Mouse (Mus musculus): ENCODE measurements around the gene Wbp11.
"Not testable (repeated sequence)": the region's sequence is repeated elsewhere in the genome, so short reads cannot be mapped to it uniquely, and the experiment has no call there.

The Wbp11 gene

DNA sequence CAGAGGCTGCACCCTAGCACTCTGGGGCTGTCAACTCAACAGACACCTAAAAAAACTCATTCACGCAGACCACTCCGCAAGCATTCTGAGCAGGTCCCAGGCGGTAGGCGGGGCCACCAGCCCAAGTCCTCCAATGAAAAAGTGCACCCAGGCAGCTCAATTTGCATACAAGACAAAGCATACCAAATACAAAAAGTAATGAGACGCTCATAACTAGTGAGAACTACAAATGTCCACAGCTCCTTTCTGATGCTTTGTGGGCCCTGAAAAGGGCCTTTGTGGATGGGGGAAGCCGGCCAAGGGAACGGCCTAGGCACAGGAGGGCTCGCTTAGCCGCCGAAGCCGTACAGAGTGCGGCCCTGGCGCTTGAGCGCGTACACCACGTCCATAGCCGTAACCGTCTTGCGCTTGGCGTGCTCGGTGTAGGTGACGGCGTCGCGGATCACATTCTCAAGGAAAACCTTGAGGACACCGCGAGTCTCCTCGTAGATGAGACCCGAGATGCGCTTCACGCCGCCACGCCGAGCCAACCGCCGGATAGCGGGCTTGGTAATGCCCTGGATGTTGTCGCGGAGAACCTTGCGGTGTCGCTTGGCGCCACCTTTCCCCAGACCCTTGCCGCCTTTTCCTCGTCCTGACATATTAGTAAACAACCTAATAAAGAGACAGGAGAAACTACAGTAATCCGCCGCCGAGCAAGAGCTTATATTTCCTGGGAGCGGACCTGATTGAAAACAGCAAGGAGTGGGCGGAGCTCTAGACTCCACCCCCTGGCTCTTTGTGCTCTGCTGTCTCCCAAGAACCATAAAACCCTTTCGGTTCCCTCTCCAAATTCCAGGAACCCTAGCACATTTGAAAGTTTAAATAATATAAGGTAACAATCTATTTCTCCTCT lies 24.0 kb downstream of the Wbp11 start, which contains the start of gene Hist4h4:
Gene Hist4h4 (minus strand): TSS at position 677 of the 895 bp plus-strand sequence.
- peak; percentile 90 to 98 for DNase-seq (ENCODE audit: low spot score in 2 of 2)

DNA sequence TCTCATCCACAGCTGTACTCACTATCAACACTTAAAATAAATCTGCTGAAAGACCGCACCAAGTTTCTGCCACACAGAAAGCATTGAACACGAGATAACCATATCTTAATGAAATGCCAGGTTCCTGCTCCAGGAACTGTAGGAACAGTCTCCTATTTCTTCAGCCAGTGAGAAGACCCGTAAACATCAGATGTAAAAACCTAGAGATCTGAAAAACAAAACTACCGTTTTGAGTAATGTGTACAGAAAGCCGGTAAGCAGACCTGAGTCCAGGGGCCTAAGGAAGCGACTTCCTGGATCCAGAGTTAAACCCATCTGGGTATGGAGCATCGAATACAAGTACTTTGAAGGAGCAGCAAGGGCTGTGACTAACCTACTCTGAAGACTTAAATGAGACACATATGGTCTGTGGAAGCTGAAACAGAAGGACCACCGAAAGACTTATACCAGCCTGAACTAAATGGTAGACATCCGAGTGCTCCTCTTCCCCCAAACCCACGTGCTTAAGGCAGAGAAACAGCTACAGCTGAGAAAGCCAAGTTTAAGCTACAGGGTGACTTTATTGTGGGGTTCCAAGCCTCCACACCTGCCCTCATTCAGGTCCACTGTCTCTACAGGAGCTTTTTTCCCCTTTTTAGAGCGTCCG lies 24.8 kb downstream of the Wbp11 start:
- peak in 1 of 2 experiments; percentile 14 for DNase-seq (ENCODE audit: low spot score in 2 of 2)

DNA sequence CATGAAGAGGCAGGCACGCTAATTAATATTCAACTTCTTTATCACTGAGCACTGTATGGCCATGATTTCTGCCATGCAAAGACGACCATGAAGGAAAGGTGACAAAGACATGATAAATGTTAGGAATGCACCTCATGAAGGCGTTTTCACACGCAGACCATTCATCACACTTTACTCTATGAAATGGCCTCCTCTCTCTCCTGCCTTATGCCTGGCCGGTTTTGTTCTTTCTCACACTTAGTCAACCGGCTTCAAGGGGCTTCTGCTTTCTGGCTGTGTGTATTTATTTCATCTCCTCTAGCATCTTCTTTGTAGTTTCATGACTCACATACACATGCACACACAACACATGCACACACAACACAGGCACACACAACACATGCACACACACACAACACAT lies 26.8 kb downstream of the Wbp11 start:
- DNase-seq (ENCODE audit: low spot score in 2 of 2), result no peak

DNA sequence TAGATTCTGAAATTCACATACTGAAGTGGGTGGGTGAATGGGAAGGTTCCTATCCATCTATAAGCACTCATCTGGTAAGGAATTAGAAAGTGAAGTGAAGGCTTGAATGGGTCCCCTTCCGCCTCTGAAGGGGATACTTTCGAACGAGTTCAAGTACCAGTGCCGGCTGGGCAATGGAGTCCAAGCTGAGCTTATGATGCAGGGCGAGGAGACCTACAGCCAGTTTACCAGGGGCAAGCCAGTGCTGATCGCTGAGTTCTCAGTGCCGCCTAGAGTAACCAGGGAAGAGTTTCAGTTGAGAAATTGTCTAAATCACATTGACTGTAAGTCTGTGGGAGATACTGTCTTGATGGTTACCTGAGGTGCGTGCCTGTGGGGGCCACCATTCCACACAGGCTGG lies 27.3 kb downstream of the Wbp11 start:
- DNase-seq (ENCODE audit: low spot score in 2 of 2), result no peak

DNA sequence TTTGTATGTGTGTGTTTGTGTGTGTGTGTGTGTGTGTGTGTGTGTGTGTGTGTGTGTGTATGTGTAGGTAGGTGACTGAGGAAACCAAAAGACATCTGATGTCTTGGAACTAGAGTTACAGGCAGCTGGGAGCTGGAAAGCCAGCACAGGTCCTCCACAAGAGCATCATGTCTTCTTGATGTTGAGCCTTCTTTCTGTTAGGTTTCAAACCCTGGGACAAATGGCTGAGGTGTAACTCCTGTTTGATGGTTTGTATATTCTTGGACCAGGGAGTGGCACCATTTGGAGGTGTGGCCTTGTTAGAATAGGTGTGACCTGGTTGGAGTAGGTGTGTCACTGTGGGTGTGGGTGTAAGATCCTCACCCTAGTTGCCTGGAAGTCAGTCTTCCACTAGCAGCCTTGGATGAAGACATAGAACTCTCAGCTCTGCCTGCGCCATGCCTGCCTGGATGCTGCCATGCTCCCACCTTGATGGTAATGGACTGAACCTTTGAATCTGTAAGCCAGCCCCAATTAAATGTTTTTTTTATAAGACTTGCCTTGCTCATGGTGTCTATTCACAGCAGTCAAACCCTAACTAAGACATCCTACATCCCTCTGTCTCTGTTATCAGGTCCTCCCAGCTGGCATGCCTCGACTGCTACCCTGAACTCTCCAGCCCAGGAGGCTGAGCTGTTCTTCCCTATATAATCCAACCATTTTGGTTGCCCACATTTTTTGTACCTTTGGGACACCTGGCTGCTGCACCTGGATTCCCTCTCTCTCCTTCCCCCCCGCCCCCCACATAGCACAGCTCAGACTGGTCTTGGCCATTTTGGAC lies 29.9 kb downstream of the Wbp11 start:
- not testable (repeated sequence) for DNase-seq (ENCODE audit: low spot score in 2 of 2)

DNA sequence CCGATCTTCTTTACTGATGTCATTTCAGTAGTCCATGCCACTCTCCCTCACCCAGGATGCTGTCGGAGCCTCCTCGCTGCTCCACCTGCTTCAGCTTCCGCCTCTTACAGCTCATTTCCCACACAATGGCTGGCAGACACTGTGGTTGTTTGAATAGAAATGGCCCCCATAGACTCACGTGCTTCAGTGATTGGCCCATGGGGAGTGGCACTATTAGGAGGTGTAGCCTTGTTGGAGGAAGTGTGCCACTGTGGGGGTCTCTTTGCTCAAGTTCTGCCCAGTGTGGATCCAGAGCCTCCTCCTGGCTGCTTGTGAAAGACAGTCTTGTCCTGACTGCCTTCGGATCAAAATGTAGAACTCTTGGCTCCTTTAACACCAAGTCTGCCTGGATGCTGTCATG lies 32.2 kb downstream of the Wbp11 start:
- DNase-seq (ENCODE audit: low spot score in 2 of 2), result no peak

DNA sequence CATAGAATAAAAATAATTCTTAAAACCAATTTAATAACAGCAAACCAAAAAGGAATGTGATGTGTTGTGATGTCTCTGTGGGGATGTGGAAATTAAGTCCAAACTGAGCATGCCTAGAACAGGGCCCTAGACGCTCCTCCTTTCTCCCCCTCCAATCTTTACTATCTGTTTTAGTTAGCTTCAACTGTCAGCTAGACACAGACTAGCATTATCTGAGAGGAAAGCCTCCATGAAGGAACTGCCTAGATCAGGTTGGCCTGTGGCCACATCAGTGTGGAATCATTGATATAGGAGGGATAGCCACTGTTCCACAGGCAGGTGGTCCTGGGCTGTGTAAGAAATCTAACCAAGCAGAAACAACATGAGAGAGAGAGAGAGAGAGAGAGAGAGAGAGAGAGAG lies 32.9 kb downstream of the Wbp11 start:
- DNase-seq (ENCODE audit: low spot score in 2 of 2), result no peak

DNA sequence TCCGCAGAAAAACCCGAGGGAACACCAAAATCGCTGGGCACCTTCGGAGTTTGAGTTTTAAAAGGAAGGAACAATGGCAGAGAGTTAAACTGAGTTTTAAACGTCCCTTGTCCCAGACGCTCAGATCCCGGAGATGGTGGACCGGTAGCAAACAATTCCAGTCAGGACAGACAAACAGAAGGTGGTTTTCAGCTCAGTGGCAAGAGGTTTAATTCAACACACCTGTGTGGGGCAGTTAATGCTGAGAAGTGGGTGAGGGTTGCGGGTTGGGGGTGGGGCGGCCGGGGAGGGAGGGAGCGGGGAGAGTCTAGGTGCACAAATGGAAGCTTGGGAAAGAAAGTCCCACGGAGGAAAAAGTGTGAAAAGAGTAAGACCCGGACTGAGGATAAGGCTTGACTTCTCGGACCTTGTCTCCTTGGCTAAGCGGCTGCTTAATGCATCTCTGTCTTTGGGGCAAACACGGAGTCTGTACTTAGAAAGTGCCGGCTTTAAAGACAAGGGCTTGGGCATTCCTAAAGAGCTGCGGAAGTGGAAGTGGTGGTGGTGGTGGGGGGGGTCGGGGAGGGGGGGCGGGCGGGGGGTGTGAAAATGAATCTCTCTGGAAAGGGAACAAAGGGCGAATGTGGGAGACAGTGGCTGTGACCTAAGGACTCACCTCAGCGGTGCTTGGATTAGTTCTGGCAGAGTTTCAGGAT lies 34.1 kb downstream of the Wbp11 start:
- DNase-seq (ENCODE audit: low spot score in 2 of 2), result no peak

DNA sequence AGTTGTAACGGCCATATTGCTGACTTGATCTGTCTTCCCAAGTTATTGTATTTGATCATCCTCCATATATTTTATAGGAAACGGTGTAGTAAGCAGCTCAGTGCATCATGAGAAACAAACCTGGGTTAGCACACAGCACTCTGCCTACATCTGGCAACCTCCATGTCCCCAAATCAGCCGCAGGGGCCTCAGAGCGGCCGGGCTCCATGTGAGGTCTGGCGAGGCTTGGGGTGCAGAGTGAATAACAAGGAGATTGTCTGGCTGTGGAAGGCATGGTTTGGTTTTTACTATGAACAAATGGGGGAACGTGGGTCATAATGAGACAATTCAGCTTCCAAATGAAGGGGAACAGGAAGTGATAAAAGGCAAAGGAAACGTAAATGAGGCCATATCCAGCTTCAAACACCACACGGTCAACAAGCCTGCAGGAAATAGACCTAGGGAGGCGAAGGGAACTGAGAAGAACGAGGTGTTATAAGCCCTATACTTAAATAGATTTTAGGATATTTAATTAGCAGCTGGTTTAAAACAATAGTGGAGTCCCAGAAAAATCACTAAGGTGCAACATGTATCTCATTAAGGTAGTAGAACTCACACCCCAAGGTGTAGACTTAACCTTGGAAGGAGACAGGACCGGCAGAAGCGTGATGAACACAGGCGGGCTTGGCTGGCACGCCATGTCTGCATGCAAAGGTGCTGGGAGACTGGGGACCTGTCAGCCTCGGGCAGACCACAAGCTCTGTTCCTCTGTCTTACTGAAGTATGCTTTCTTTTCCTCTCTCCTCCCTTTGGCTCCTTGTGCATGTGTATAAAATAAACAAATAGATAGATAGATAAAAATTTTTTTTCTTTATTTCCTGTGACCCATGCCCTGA lies 34.9 kb downstream of the Wbp11 start:
- peak in 1 of 2 experiments; percentile 27 for DNase-seq (ENCODE audit: low spot score in 2 of 2)

DNA sequence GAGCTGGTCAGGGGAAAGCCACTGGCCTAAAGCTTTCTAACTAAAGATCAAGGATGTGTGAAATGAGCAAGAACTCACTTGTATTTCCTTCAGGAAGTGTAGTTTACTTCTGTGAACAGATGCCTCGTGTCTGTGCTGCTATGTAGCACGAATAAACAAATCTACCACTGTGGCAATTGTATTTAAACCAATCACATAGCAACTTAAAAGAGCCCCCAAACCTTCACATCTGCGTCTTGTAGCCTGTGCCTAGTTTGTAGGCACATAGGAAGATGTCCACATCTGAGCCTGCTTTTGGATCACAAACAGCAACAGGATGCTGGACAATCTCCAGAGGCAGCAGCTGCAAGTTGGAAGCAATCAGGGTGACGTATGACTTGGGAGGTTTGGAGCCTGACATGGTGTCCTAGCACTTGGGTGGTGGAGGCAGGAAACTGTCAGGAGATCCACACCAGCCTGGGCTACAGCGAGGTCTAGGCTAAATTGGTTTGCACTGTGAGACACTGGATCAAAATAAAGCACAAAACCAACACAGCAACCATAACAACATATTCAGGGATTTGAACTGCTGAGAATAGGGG lies 38.6 kb downstream of the Wbp11 start:
- no peak for DNase-seq (ENCODE audit: low spot score in 2 of 2)

DNA sequence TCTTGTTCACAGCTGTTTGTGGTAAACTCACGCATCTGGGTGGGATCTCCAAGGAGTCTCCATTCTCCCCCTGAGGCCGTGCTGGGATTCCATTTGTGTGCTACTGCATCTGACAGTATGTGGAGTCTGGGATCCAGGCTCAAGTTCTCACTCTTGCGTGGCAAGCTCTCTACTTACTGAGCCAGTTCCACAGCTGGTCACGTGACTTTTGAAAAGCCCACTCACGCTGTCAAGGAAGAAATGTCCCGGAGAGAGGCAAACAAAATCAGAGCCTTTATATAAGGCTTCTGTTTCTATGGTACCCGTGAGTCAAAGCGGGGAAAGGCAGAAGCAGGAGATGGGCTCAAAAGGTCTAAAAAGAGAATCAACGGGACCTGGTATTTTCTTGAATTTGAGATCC lies 45.3 kb downstream of the Wbp11 start:
- DNase-seq (ENCODE audit: low spot score in 2 of 2), result no peak

DNA sequence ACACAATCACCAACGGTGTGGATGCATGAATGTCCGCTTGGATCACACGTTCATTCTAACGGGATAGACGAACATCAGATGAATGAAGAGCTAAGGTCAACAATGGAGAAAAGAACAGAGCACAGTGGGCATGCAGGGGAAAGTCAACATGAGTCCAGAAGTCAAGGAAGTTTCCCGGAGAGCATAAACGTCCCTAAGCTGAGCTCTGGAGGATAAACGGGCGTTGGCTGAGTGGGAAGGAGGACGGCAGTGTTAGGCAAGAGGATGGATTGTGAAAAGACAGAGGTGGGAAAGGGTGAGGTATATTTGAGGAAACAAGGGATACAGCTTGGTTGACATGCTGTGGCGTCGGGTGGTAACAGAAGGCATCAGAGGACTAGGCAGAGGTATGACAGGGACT lies 45.9 kb downstream of the Wbp11 start:
- DNase-seq (ENCODE audit: low spot score in 2 of 2), result no peak

DNA sequence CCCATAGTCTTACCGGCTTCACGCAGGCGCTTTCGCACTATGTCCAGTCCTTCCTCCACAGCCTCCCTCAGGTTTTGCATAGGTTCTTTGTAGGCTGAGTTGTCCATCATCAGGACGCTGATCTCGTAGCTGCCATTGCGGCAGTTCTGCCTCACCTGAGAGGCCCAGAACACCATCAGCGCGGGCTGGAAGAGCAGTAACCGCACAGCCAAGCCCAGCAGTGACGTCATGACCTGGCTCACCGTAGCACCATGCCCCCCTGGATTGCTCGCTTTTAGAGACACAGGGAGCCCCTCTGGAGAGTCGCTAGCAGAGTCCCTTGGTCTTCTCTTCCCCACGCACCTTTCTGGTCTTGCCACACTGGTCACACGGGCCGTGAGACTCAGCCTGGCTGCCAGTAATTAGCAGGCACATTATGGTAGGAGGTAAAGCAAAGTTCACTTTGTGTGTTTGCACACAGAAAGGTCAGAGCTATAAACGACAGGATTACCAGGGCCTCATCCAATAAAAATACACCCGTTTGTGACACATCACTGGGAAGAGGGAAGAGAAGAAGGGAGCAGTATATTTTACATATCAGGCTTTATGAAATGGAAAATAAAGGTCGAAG lies 46.6 kb downstream of the Wbp11 start, which contains the start of gene Gucy2c:
Gene Gucy2c (minus strand): TSS at position 389 of the 610 bp plus-strand sequence.
- no peak for DNase-seq (ENCODE audit: low spot score in 2 of 2)

DNA sequence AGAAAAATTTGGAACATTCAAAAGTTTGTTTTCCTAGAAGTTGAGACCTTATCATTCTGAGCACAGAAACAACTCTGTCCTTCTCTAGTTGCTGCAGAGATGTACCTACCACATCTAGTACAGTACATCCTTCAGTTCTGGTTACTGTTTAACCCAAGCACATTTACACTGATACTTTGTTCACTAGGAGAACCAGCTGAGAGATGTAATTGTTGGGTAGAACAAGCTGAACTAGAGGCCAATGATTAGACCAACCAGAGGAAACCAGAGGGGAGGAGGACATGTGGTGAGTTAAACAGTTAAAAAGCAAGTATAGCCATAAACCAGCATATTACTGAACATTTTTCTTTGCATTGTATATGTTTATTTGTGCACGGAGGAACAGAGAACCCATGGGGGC lies 51.6 kb downstream of the Wbp11 start:
- DNase-seq (ENCODE audit: low spot score in 2 of 2), result no peak

DNA sequence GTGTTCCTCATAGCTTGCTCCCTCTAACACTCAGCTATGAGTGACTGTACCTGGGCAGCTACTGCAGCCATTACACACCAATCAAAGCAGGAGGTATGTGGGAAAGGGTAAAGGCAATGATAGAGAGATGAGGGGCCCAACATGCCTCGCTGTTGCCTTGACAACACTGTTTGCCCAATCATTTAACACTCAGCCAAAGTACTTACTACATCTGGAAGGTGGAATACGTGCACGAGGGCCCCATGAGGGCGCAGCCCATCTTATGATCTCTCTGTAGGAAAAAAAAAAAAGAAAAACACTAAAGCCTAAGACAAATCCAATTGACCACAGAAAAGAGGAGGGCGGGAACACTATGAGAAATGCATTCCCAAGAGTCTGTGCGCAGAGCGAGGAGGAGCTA lies 58.2 kb downstream of the Wbp11 start:
- DNase-seq (ENCODE audit: low spot score in 2 of 2), result no peak

DNA sequence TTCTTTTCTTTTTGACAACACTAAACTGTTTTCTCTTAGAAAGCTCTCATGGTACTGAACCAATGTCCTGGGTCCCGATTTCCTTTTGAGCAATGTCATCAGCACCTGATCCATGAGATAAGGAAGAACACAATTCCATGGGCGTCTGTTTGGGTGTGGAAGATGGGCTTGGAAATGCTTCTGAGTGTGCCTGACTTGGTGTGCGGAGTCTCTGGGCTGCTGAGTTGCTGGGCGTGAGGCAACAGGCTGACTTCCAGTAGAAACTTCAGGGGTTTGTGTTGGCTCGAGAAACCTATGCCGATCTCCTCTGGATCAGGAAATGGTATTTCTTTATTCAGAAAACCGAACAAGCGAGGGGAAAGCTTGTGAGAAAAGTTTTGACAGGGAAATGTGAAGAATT lies 58.9 kb downstream of the Wbp11 start:
- DNase-seq (ENCODE audit: low spot score in 2 of 2), result no peak

DNA sequence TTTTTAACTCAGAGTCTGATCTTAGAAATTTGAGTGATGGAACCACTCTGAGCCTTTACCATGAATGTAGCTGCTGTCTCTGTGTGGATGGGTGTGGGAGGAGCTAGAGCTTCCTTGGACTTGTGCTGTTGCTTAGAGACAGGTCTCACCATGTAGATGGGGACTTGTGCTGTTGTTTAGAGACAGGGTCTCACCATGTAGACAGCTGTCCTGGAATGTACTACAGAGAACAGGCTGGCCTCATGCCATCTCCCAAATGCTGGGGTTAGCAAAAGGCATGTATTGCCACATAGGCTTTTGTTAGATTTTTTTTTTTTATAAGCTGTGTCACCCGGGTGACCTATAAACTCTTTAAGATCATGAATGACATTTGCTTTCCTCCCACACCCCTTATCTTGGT lies 64.1 kb downstream of the Wbp11 start:
- DNase-seq (ENCODE audit: low spot score in 2 of 2), result no peak
